Mouse (Mus musculus): Measurements from ENCODE around the gene Abcf2. TPM values are rescaled to one million over a fixed set of nuclear protein-coding genes. Genes with fewer than 3 reads are reported as not detected.

The Abcf2 gene
- 10 to 100 TPM; 44.2 to 47.5 TPM for total RNA-seq (2021)

GRCm38 (mm10) chr5:24577183-24577929, at the start of gene Abcf2:
Gene Abcf2, minus strand, starts transcription at chr5:24577467.
- DNase-seq, result peak; percentile 100
- intact Hi-C loops (cut with DNase I), result loop anchor here (2.0 kb wide), 1 partner anchor 27 kb away; no protein-coding TSS in a partner anchor

- intact Hi-C loops (cut with DNase I), result no loop called here
- no peak for DNase-seq
Observed at GRCm38 (mm10) chr5:24624822-24625120, 47.5 kb upstream of the Abcf2 start.

GRCm38 (mm10) chr5:24623986-24624821, 46.9 kb upstream of the Abcf2 start, which contains the start of gene Smarcd3:
Gene Smarcd3, minus strand, starts transcription at chr5:24624411.
- intact Hi-C loops (cut with DNase I), result no loop called here
- peak; percentile 51 to 52 for DNase-seq

GRCm38 (mm10) chr5:24623041-24623985, 46.0 kb upstream of the Abcf2 start:
- no peak for DNase-seq
- intact Hi-C loops (cut with DNase I), result no loop called here

- no peak for DNase-seq
- intact Hi-C loops (cut with DNase I), result no loop called here
Observed at GRCm38 (mm10) chr5:24622386-24623040, 45.2 kb upstream of the Abcf2 start.

- DNase-seq, result no peak
- intact Hi-C loops (cut with DNase I), result no loop called here
Observed at GRCm38 (mm10) chr5:24620626-24621025, 43.4 kb upstream of the Abcf2 start.

GRCm38 (mm10) chr5:24620116-24620515, 42.8 kb upstream of the Abcf2 start:
- no peak for DNase-seq
- intact Hi-C loops (cut with DNase I), result no loop called here

- no peak for DNase-seq
- intact Hi-C loops (cut with DNase I), result no loop called here
Observed at GRCm38 (mm10) chr5:24618921-24619320, 41.7 kb upstream of the Abcf2 start.

- intact Hi-C loops (cut with DNase I), result no loop called here
Observed at GRCm38 (mm10) chr5:24615097-24615496, 37.8 kb upstream of the Abcf2 start.

GRCm38 (mm10) chr5:24612302-24612649, 35.0 kb upstream of the Abcf2 start:
- intact Hi-C loops (cut with DNase I), result no loop called here
- no peak for DNase-seq

More at GRCm38 (mm10) chr5:24615097-24615496, 37.8 kb upstream of the Abcf2 start:
- DNase-seq, result no peak

- intact Hi-C loops (cut with DNase I), result no loop called here
- peak; percentile 47 to 64 for DNase-seq
Observed at GRCm38 (mm10) chr5:24611366-24612301, 34.4 kb upstream of the Abcf2 start.

- DNase-seq, result no peak
- intact Hi-C loops (cut with DNase I), result no loop called here
Observed at GRCm38 (mm10) chr5:24609388-24609787, 32.1 kb upstream of the Abcf2 start.

- intact Hi-C loops (cut with DNase I), result loop anchor here (2.0 kb wide), 1 partner anchor 29 kb away; the partner anchor contains the start of gene Abcf2
- no peak for DNase-seq
Observed at GRCm38 (mm10) chr5:24605980-24606665, 28.9 kb upstream of the Abcf2 start.

- no peak for DNase-seq
- intact Hi-C loops (cut with DNase I), result loop anchor here (2.0 kb wide), 1 partner anchor 29 kb away; the partner anchor contains the start of gene Abcf2
Observed at GRCm38 (mm10) chr5:24605321-24605979, 28.2 kb upstream of the Abcf2 start.

GRCm38 (mm10) chr5:24604656-24605100, 27.4 kb upstream of the Abcf2 start:
- intact Hi-C loops (cut with DNase I), result loop anchor here (2.0 kb wide), 1 partner anchor 28 kb away; the partner anchor contains the start of gene Abcf2
- peak; percentile 93 to 94 for DNase-seq

GRCm38 (mm10) chr5:24604080-24604655, 26.9 kb upstream of the Abcf2 start:
- intact Hi-C loops (cut with DNase I), result loop anchor here (2.0 kb wide), 1 partner anchor 27 kb away; the partner anchor contains the start of gene Abcf2
- DNase-seq, result no peak

GRCm38 (mm10) chr5:24603431-24604010, 26.3 kb upstream of the Abcf2 start:
- peak in 1 of 2 experiments; percentile 43 for DNase-seq
- intact Hi-C loops (cut with DNase I), result loop anchor here (2.0 kb wide), 1 partner anchor 27 kb away; the partner anchor contains the start of gene Abcf2

Measured in heart, postnatal 10 days (tissue).